Mouse (Mus musculus) lung, embryonic 16.5 days (tissue): ENCODE data around the gene Gin1. TPM values are rescaled to one million over a fixed set of nuclear protein-coding genes. Genes with fewer than 3 reads are reported as not detected.
A peak's percentile ranks its signal among the peaks of the same experiment; 100 is the strongest.
"Not testable (repeated sequence)": the region's sequence is repeated elsewhere in the genome, so short reads cannot be mapped to it uniquely, and the experiment has no call there.

ENCODE experiments used
- ATAC-seq: fragments of 200-750 bp; cut with Nextera tagmentation; 2 replicates; pipeline ENCODE4 v1.8.0; 2017; ENCODE audit warnings: low read depth, mild to moderate bottlenecking, moderate library complexity
- H3K27ac ChIP-seq: fragments of 300-500 bp; sonication (generic); 2 replicates; pipeline ENCODE4 v1.5.1; 2014; ENCODE audit warnings: mild to moderate bottlenecking, control low read depth, low read length
- H3K27me3 ChIP-seq: fragments of 300-500 bp; sonication (generic); 2 replicates; pipeline ENCODE4 v1.6.1; 2014; ENCODE audit warnings: low read depth, low read length, mixed read lengths; ENCODE audit not compliant: control insufficient read depth, insufficient read depth
- H3K36me3 ChIP-seq: fragments of 300-500 bp; sonication (generic); 2 replicates; pipeline ENCODE4 v1.6.1; 2014; ENCODE audit warnings: low read length; ENCODE audit not compliant: control insufficient read depth, insufficient read depth
- H3K4me1 ChIP-seq: fragments of 300-500 bp; sonication (generic); replicated peaks from 2 replicates; pipeline ENCODE4 v1.6.1; 2014; ENCODE audit warnings: low read length, mixed read lengths; ENCODE audit not compliant: control insufficient read depth, insufficient read depth
- H3K4me2 ChIP-seq: fragments of 300-500 bp; sonication (generic); 2 replicates; pipeline ENCODE4 v1.6.1; 2014; ENCODE audit warnings: low read depth, low read length, control low read depth
- H3K4me3 ChIP-seq: fragments of 300-500 bp; sonication (generic); 2 replicates; pipeline ENCODE4 v1.5.1; 2014; ENCODE audit warnings: mild to moderate bottlenecking, low read length, control low read depth
- H3K9ac ChIP-seq: fragments of 300-500 bp; sonication (generic); 2 replicates; pipeline ENCODE4 v1.6.1; 2014; ENCODE audit warnings: low read length, control low read depth
- H3K9me3 ChIP-seq: fragments of 300-500 bp; sonication (generic); 2 replicates; pipeline ENCODE4 v1.6.1; 2016; ENCODE audit warnings: low read length; ENCODE audit not compliant: control insufficient read depth
- whole genome bisulfite sequencing: fragments of 180-500 bp; shearing (Covaris S2); extraction: QIAGEN DNeasy Blood & Tissue Kit; methylation state at CpG from one replicate; pipeline ENCODE4 v1.1.7; 2014; 5-methylcytosine and 5-hydroxymethylcytosine counted together
- polyA plus RNA-seq: library from polyadenylated mRNA; unstranded; fragments of >200 nt; fragmentation: Nextera tagmentation; extraction: Ambion mirVana; gene quantifications from 2 replicates; pipeline ENCODE4 v1.2.1, GENCODE M21; 2015

Gene Gin1
- polyA plus RNA-seq, 1 experiment from 2014 or later: 20.2 TPM

GRCm38 (mm10) chr1:97759841-97760240, 10.1 kb upstream of the Gin1 start:
- H3K27ac ChIP-seq: no peak overlapping the region
- H3K4me3 ChIP-seq: no peak overlapping the region
- no peaks in the 10 kb centered on the region for H3K4me1 ChIP-seq
- ATAC-seq: no peak
- H3K9ac ChIP-seq: no peak overlapping the region
- no peaks in the 10 kb centered on the region for H3K9me3 ChIP-seq
- H3K4me2 ChIP-seq: no peak overlapping the region
- H3K27me3 ChIP-seq: no peaks in the 10 kb centered on the region
- H3K36me3 ChIP-seq: 0 out of 2 replicates have a peak, but pooled peaks cover 2% of the 10 kb centered on the region

DNA sequence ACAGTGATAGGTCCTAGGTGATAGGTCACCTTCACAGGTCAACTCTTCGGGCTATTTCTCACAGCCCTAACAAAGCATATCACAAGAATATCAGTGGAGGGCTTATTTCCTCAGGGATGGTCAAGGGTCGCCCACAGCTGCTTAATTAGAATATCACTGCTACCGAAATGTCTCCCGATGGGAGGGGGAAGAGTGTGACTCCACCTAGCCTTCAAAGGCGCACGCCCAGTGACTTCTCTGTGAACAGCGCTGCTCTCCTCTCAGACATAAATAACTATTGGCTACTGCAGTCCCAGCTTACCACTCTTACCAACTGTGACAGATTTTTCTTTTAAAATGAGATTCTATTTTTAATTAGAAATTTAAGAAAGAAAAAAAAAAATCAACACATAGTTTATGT, 9.4 kb upstream of the Gin1 start:
- no peak overlapping the region for H3K27ac ChIP-seq
- H3K4me3 ChIP-seq: no peak overlapping the region

DNA sequence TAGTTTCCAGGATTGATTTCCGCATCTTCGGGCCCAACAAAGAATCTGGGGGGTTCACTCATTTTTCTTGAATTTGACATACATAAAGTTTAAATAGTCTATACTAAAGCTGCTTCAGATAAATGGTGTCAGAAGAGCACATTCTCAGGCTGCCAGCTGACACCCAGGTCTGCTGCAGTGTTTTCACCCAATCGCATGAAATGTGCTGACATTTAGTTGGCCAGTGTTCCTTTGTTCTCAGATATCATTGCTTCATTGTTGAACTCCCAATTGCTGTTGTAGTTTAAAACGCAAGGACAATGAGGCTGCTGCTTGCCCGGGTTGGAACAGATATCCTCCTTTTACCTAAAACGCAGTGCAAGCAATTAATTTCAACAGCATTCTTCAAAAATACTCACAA, 8.5 kb upstream of the Gin1 start:
- 76% methylated on average over 6 of the region's 6 CpGs for WGBS
- no peaks in the 10 kb centered on the region for H3K4me1 ChIP-seq
- no peak overlapping the region for H3K9ac ChIP-seq
- H3K27me3 ChIP-seq: no peaks in the 10 kb centered on the region
- H3K36me3 ChIP-seq: no peaks in the 10 kb centered on the region
- H3K4me2 ChIP-seq: no peak overlapping the region
- no peak overlapping the region for H3K27ac ChIP-seq
- ATAC-seq: no peak
- H3K9me3 ChIP-seq: no peaks in the 10 kb centered on the region
- H3K4me3 ChIP-seq: no peak overlapping the region

More for the DNA sequence above, 9.4 kb upstream of the Gin1 start:
- Histone ChIP-seq H3K36me3 (0 out of 2 replicates have a peak, but pooled peaks cover 1% of the 10 kb centered on the region), H3K4me1 (no peaks in the 10 kb centered on the region), H3K9ac (no peak overlapping the region), H3K9me3 (no peaks in the 10 kb centered on the region), H3K4me2 (no peak overlapping the region), H3K27me3 (no peaks in the 10 kb centered on the region)
- no peak for ATAC-seq
- WGBS: 62% methylated on average over 7 of the region's 7 CpGs

DNA sequence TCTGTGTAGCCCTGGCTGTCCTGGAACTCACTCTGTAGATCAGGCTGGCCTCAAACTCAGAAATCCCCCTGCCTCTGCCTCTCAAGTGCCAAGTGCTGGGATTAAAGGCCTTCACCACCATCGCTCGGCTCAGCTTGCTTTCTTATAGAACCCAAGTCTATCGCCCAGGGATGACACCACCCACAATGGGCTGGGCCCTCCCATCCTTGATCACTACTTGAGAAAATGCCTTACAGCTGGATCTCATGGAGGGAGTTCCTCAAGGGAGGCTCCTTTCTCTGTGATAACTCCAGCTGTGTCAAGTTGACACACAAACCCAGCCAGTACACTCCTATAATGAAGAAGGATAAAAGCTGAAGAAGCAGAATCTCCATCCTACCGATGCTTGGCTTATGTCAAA, 4.3 kb upstream of the Gin1 start:
- H3K4me3 ChIP-seq, H3K27me3 ChIP-seq, ATAC-seq, H3K9me3 ChIP-seq, H3K36me3 ChIP-seq, H3K27ac ChIP-seq, H3K9ac ChIP-seq, H3K4me2 ChIP-seq: not testable (repeated sequence)
- H3K4me1 ChIP-seq: peaks cover 11% of the 10 kb centered on the region
- 82% methylated on average over 4 of the region's 4 CpGs for WGBS

GRCm38 (mm10) chr1:97768089-97768488, 1.9 kb upstream of the Gin1 start:
- Histone ChIP-seq H3K4me1 (peaks cover 11% of the 10 kb centered on the region), H3K27ac (no peak overlapping the region), H3K9ac (no peak overlapping the region), H3K27me3 (no peaks in the 10 kb centered on the region), H3K36me3 (no peaks in the 10 kb centered on the region), H3K9me3 (no peaks in the 10 kb centered on the region), H3K4me3 (peak overlapping the region; percentile 15; the same call in 1 of the 2 replicates), H3K4me2 (no peak overlapping the region)
- no peak for ATAC-seq
- whole genome bisulfite sequencing: 78% methylated on average over 2 of the region's 2 CpGs

DNA sequence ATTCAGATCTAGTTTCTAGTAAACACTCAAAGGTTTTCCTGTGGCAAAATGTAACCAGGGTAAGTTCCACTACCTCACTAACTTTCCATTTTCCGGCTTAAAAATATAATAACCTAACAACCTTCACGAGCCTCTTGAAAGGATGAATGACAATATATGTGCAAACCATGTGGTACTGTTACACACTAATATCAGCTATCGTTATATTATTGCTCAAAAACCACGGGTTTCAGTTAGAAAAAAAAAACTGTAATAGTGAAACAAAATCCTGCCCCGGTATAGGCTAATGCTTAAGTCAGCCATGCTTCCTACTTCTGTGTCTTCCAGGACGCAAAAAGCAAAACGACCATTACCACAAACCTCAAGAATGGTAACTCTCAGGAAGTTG, 1.1 kb upstream of the Gin1 start:
- Histone ChIP-seq H3K27me3 (no peaks in the 10 kb centered on the region), H3K27ac (peak overlapping the region; percentile 85; the same call in 1 of the 2 replicates), H3K4me1 (peaks cover 11% of the 10 kb centered on the region), H3K9me3 (no peaks in the 10 kb centered on the region), H3K9ac (peak overlapping the region; percentile 79), H3K4me2 (peak overlapping the region; percentile 76), H3K36me3 (no peaks in the 10 kb centered on the region), H3K4me3 (peak overlapping the region; percentile 97)
- 7% methylated on average over 7 of the region's 7 CpGs for WGBS
- ATAC-seq: no peak

DNA sequence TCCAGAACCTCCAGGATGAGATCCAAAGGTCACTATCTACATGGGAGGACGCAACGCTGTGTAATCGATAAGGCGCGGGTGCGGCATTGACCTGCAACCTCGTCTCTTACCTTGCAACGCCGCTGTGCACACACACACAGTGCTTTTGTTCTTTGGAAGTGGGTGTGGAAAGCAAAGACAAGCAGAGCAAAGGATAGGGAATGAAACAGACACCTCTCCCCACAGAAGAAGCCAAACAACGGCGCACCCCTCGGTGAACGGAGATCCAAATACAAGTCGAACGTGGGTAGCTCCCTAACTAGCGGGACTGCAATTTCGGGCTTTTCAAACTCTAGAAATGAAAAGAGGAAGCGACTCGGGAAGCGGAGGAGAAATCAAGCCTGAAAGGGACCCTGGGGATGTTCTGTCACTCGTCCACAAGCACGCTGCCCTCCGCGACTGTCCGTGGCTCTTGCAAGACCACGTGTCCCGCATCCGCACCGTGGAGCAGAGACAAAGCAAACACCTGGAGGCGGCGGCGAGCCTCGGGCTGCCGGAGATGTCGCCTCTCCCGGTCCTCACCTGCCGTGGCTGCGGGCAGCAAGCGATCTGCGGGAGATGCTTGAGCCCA, 573 bp upstream of the Gin1 start:
- Histone ChIP-seq H3K27ac (peak overlapping the region; percentile 85), H3K4me2 (peak overlapping the region; percentile 76), H3K27me3 (no peaks in the 10 kb centered on the region), H3K36me3 (no peaks in the 10 kb centered on the region), H3K9me3 (no peaks in the 10 kb centered on the region), H3K4me1 (peaks cover 11% of the 10 kb centered on the region), H3K4me3 (peak overlapping the region; percentile 97), H3K9ac (peak overlapping the region; percentile 79)
- under 1% methylated on average over 40 of the region's 40 CpGs for WGBS
- ATAC-seq: peak; percentile 3; the same call in 1 of the 2 replicates

DNA sequence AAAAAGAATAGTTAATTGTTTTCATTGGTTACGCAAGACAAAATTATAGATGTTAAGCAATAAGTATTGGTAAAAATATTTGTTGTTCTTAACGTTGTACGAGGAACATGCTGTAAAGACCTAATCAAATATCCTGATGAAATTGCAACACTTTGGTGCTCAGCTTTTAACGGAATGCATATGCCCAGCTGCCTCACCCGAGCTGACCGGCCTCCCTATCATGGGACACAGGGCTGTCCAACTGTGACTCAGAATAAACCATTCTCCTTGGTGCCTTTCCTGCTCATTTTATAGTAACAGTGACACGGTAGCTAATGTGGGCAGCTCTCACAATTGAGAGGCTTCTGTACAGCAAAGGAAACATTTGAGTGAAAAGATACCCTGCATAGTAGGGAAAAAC, 1.1 kb downstream of the Gin1 start:
- 54% methylated on average over 7 of the region's 7 CpGs for WGBS
- no peaks in the 10 kb centered on the region for H3K9me3 ChIP-seq
- no peaks in the 10 kb centered on the region for H3K36me3 ChIP-seq
- H3K4me3 ChIP-seq: no peak overlapping the region
- H3K4me2 ChIP-seq: peak overlapping the region; percentile 69
- H3K9ac ChIP-seq: peak overlapping the region; percentile 43; the same call in 1 of the 2 replicates
- peaks cover 11% of the 10 kb centered on the region for H3K4me1 ChIP-seq
- H3K27ac ChIP-seq: no peak overlapping the region
- no peak for ATAC-seq
- H3K27me3 ChIP-seq: no peaks in the 10 kb centered on the region

- Histone ChIP-seq H3K4me1 (peaks cover 11% of the 10 kb centered on the region), H3K4me2 (no peak overlapping the region), H3K9ac (no peak overlapping the region), H3K27ac (no peak overlapping the region), H3K36me3 (0 out of 2 replicates have a peak, but pooled peaks cover 2% of the 10 kb centered on the region), H3K27me3 (no peaks in the 10 kb centered on the region), H3K9me3 (no peaks in the 10 kb centered on the region), H3K4me3 (no peak overlapping the region)
- 87% methylated on average over 5 of the region's 5 CpGs for WGBS
- ATAC-seq: no peak
These were observed 1.8 kb downstream of the Gin1 start for GRCm38 (mm10) chr1:97771727-97772126.
